Mouse (Mus musculus): ENCODE data around the gene Csf3. TPM values are rescaled to one million over a fixed set of nuclear protein-coding genes. Genes with fewer than 3 reads are reported as not detected.
"Not testable (repeated sequence)": the region's sequence is repeated elsewhere in the genome, so short reads cannot be mapped to it uniquely, and the experiment has no call there.

The Csf3 gene
- total RNA-seq (2022), result not detected

DNA sequence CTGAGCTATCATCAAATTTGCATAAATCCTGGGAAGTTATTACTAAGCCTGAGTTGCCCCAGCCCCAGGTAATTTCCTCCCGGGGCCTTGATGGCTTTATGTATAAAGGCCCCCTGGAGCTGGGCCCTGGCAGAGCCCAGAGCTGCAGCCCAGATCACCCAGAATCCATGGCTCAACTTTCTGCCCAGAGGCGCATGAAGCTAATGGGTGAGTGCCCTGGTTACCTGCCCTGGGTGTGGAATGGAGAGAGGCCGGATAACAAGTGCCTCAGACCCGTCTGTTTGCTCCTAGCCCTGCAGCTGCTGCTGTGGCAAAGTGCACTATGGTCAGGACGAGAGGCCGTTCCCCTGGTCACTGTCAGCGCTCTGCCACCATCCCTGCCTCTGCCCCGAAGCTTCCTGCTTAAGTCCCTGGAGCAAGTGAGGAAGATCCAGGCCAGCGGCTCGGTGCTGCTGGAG, at the start of gene Csf3:
Gene Csf3, plus strand, starts transcription at position 51 of the 458 bp plus-strand sequence.
- no peak for DNase-seq (ENCODE audit: low spot score in 2 of 2)

DNA sequence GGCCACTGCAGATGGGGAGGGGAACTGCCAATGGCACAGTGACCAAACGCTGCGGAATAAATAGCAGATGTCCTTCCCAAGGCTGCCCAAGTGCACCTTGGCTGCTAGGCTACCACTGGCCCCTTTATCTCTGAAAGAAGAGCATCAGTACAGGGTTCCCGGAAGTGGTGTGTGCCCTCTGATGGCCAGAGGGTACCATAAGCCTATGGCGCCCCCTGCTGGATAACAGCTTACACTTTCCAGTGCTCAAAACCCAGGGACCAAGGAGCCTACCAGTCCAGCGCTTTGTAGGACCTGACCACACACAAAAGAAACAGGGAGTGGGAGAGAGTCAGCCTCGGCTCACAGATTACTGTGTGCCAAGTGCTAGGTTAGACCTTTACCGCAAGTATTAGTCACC, 46.0 kb upstream of the Csf3 start:
- peak in 1 of 2 experiments; percentile 16 for DNase-seq (ENCODE audit: low spot score in 2 of 2)

DNA sequence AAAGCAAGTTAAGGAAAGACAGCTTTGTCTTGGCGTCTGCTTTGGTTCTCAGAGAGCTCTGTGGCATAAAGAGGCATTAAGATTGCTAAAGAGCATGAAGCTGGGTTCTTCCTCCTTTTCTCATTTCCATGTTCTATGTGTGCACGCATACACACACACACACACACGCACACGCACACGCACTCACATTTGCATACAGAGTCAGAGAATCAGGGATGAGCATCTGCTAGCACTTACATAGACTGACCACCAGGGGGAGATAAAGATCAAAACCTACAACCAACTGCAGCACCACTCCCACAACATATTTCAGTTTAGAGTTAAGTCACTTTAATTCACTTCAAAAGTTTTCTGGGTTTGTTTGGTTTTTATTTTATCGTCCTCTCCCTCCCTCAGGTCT, 40.5 kb upstream of the Csf3 start:
- DNase-seq (ENCODE audit: low spot score in 2 of 2), result peak in 1 of 2 experiments; percentile 38

DNA sequence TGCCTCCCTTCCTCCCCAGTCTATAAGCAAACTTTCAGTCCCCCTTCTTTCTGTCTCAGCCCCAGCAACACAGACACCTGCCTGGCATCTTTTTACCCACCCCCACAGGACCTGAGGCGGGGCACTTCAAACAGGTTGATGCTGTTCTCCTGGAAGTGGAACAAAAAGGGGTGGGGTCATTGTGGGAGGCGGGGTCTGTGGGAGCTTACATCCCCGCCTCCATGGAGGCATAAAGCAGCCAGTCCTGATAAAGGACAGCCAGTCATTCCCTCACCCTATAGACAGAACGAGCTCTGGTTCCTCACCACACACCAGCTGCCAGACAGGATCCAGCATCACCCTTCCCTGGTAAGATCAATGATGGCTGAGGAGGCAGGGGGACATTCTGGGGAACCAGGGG, 37.0 kb upstream of the Csf3 start, which contains the start of gene Gsdma:
Gene Gsdma, plus strand, starts transcription at position 261 of the 400 bp plus-strand sequence.
- DNase-seq (ENCODE audit: low spot score in 2 of 2), result no peak

DNA sequence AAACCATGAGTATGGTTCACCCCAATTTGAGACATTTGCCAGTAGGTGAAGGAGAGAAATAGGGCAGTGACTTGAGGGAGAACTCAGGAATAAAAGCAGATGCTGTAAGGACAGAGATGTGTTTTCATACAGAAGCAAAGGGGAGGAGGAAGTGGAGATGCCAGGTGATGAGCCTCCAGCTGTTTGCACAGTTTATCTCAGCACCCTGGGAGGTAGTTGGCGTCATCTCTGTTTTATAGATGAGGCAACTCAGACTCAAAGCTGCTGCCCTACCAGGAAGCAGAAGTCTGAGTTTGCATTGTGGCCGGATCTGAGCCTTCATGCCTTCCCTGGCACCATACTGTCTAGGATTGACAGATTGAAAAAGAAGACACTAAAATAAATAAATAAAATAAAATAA, 32.1 kb upstream of the Csf3 start:
- no peak for DNase-seq (ENCODE audit: low spot score in 2 of 2)

DNA sequence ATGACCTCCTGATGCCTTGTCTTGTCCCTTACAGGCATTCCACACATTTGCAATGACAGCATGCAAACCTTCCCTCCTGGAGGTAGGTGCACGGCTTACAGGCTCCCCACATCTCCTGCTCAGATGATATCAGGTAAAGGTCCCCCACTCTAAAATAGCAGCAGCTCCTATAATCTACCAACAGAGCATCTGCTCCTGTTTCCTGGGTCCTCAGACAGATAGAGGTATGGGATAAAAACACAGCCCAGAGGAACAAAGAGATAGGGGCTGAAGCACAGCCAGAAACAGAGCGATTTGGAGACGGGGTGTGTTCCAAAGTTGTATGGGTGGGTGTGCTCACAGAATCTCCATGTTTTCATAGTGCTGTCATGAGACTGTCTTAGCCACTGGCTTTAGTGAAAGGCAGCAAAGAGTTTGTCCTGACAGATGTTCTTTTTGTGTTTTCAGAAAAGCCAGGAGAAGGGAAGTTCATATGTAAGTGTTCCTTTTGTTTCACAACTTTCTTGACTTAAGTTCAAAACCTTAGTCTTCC, 29.7 kb upstream of the Csf3 start:
- no peak for DNase-seq (ENCODE audit: low spot score in 2 of 2)

DNA sequence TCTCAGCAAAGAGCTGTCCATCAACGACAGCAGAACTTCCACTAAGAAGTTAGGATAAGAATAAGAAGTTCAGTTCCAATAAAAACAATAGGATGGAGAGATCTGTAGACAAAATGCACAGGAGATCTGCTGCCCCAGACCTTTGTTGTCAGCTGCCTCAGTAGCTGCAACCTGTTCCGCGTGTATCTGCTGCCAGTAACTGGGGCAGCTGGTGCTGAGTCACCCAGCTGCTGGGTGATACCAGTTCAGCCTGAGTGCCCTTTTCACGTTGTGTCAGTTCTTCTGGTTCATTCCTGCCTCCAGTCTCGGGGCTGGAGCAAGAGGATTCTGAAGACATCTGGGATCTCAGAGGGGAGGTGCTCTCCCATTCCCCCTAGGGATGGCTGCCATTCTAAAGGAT, 29.2 kb upstream of the Csf3 start:
- DNase-seq (ENCODE audit: low spot score in 2 of 2), result no peak

DNA sequence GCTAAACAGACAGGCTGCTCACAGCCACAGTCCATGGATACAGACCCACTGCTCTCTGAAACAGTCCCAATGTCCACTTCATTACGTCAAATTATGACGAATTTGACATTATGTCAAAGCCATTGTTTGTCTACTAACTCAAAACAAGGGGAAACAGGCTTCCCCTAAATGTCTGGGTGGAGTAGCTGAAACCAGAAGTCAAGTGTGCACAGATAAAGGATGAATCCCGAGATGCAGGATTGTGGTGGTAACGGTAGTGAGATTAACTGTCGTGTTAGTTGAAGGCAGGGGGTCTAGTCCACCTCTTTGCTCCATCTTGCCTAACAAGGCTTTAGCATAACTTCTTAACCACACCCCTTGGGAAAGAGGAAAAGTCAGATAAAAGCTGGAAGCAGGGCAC, 28.6 kb upstream of the Csf3 start:
- DNase-seq (ENCODE audit: low spot score in 2 of 2), result no peak

DNA sequence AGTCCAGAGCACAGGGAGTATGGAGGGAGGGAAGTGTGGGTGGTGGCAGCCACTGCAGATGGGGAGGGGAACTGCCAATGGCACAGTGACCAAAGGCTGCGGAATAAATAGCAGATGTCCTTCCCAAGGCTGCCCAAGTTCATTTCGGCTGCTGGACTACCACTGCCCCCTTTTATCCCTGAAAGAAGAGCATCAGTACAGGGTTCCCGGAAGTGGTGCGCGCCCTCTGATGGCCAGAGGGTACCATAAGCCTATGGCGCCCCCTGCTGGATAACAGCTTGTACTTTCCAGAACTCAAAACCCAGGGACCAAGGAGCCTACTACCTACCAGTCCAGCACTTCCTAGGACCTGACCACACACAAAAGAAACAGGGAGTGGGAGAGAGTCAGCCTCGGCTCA, 27.9 kb upstream of the Csf3 start:
- peak in 1 of 2 experiments; percentile 46 for DNase-seq (ENCODE audit: low spot score in 2 of 2)

DNA sequence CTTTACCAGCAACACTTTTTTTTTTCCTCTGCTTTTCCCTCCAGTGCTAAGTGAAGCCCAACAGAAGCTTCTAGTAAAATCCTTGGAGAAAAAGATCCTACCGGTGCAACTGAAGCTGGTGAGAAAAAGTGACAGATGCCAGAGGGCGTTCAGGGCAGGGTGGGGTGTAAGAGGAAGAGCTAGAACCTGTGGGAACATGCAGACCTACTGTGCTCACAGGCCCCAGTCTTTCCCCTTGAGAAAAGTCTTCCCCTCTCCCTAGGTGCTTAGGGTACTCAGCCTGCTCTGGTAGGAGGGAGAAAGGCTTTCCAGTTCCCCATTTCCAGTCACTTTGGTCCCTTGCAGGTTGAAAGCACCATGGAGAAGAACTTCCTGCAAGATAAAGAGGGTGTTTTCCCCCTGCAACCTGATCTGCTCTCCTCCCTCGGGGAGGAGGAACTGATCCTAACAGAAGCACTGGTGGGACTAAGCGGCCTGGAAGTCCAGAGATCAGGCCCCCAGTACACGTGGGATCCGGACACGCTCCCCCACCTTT, 25.2 kb upstream of the Csf3 start:
- no peak for DNase-seq (ENCODE audit: low spot score in 2 of 2)

DNA sequence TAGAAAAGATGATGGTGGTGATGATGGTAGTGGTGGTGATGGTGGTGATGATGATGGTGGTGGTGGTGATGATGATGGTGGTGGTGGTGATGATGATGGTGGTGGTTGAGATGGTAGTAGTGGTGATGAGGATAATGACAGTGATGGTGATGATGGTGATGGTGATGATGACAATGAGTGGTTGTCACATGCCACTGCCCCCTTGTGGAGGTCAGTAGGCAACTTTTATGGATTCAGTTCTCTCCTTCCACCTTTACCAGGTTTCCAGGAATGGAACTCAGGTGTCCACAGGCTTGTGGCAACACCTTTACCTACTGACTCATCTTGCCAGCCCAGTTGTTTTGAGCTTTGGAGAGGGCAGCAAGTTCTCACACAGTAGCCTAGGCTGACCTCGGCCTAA, 21.0 kb upstream of the Csf3 start:
- DNase-seq (ENCODE audit: low spot score in 2 of 2), result no peak

DNA sequence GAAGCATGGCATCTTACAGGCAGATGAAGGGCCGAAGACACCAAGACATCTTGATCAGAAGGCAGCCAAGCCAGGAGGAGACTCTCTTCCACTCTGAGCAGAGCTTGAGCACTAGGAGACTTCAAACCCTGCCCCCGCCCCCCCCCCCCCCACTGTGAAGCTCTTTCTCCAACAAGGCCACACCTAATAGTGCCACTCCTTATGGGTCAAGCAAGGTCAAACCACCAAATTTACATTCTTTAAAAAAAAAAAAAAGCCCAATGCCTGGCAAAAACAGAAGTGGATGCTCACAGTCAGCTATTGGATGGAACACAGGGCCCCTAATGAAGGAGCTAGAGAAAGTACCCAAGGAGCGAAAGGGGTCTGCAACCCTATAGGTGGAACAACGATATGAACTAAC, 20.5 kb upstream of the Csf3 start:
- not testable (repeated sequence) for DNase-seq (ENCODE audit: low spot score in 2 of 2)

DNA sequence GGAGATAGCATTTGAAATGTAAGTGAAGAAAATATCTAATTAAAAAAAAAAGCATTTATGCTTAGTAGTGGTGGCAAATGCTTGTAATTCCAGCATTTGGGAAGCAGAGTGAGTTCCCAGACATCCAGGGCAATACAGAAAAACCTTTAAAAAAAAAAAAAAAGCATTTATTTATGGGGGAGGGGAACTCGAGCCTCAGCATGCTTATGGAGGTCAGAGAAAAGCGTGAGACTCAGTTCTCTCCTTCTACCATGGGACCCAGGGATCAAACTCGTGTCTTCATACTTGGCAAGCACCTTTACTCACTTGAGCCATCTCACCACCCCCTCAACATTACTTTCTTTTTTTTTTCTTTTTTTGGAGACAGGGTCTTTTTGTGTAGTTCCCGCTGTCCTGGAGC, 19.9 kb upstream of the Csf3 start:
- no peak for DNase-seq (ENCODE audit: low spot score in 2 of 2)

DNA sequence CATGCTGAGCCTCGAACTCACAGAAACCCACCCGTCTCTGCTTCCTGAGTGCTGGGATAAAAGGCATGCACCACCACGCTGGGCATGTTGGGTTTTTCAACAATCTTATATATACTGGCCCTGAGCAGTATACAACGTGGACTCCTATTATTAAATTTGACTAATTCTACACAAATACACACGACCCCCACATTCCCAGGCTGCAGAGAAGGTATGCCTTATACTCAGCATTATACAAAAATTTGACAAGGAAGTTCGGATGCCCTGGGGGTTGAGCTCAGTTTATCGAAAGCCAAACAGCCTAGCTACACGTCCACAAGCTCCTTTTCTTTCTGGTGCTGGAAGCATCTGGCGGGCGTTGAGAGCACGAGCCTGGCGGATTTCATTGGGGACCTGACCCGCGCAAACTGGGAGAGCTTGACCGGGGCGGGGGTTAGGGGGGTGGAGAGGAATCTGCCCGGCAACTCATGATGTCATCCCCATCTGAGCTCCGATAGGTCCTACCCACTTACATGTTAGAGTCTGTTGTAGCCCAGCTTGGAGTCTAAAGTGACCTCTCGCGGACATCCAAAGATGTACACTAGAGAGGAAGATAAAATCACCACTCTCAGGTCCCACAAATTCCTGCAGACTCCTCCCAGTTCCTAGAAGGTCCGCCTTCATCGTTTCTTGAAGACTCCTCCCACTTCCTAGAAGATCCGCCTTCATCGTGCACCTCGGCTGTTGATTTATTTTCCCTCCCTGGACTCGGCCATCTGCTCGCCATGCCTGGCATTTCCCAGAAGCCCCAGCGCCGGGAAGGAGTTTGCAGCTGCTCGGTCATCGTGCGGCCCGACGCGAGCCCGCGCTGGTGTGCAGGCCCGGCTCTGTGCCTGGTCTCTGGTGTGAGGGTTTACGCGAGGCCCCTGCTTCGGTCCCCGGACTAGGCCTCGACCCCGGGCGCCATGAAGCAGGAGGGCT, 19.0 kb upstream of the Csf3 start, which contains the start of gene Psmd3:
Gene Psmd3, plus strand, starts transcription at position 769 of the 960 bp plus-strand sequence.
- peak; percentile 96 to 97 for DNase-seq (ENCODE audit: low spot score in 2 of 2)

DNA sequence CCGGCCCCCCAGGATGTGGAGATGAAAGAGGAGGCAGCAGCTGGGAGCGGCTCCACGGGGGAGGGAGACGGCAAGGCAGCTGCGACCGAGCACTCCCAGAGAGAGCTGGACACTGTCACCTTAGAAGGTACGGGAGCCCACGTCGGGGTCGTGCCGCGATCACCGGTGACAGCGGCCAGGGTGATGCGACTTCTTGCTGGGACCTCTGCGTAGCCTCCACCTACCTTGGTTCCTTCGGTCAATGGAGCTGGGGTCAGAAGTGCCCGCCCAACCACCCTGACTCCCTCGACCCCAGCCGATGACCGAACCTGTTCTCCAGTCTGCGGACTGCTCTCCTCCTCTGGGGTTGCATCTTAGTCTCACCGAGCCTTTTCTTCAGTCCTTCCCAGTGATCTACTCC, 18.3 kb upstream of the Csf3 start:
- no peak for DNase-seq (ENCODE audit: low spot score in 2 of 2)

DNA sequence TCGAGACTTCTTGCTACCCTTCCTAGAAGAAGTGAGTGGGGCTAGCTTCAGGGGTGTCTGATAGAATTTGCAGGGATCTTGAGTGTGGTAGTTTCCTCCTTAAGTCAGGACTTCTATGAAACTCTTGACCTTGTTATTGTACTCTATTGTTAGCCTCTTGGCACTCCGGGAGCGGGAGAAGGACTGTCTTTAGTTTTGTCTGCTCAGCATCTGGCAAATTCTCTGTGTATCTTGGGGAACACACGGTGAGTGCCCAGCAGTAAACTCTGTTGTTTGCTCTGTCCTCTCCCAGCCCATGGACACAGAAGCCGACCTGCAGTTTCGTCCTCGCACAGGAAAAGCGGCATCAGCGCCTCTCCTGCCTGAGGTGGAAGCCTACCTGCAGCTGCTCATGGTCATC, 15.4 kb upstream of the Csf3 start:
- no peak for DNase-seq (ENCODE audit: low spot score in 2 of 2)

DNA sequence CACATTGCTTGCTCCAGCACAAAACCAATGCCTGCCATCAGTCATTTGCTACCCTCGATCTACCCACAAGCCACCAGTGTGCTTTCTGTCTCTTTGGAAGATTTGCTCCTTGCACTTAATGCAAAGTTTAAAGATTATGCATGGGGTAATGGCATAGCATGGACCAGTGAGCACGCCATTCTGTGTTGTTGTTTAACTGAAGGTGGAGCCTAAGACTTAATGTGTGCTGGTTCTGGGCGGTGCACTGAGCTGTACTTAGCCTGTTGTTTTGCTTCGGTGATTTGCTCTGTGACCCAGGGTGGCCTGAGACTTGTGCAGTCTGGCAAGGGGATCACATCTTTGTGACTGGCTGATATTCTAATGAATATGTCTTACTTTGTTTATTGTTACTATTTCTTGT, 14.1 kb upstream of the Csf3 start:
- DNase-seq (ENCODE audit: low spot score in 2 of 2), result no peak

DNA sequence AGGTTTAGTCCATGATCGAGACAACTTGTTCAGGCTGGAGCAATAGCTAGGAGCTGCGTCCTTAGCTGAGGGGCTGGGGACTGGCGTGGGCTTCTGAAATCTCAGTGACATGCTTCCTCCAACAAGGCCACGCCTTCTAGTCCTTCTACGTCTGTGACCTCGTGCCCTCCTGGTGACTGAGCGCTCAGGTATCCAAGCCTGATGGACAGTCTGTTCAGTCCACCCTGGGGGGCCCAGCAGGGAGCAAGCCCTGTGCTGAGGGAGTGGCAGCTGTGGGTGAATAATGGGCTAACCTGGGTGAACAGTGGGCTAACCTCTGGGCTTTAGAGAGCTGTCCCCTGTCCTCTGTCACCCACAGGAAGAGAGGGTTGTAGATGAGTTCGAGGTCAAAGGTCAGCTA, 13.1 kb upstream of the Csf3 start:
- no peak for DNase-seq (ENCODE audit: low spot score in 2 of 2)

DNA sequence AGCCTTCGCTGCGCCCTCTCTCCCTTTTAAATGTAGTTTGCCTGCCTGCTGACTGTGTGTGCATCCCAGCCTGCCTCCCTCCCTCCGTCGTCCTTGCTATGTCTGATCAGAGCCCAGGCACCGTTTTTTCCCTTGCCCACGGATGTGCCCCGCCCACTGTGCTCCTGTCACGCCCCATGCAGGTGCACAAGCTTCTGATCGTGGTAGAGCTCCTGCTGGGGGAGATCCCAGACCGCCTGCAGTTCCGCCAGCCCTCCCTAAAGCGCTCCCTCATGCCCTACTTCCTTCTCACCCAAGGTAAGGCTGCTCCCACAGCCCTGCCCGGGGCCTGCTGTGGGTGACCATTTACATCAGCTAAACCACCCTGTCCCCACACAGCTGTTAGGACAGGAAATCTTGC, 7.9 kb upstream of the Csf3 start:
- DNase-seq (ENCODE audit: low spot score in 2 of 2), result no peak

DNA sequence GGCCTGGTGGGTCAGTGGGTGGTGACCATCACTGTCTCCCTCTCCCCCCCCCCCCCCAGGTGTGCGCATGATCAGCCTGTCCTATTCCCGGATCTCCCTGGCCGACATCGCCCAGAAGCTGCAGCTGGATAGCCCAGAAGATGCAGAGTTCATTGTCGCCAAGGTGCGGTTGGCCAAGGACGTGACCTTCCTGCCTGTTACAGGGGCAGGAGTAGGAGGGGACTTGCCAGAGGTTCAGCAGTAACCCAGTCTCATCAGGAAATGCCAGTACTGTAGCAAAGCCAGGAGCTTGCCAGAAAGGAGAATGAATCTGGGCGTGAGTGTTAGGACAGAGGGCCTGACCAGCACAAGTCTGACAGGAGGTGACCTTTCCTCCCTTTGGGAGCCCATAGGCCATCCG, 7.3 kb upstream of the Csf3 start:
- no peak for DNase-seq (ENCODE audit: low spot score in 2 of 2)

DNA sequence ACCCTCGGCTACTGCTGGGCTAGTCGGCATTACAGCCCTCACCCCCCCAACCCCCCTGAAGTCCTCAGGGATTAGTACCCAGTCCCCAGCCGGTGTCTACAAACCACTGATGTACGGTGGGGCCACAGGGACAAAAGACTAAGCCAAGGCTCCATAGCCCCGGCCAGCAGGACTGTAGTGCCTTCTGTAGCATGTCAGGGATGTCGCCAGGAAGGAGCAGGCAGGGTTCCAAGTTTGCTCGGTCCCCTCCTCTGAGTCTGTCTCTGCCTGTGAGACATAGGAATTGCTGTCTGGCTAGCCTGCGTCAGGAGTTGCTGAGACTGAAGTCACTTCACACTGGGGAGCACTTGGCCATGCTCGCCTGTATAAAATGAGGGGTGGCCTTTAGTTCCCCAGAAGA, 6.8 kb upstream of the Csf3 start:
- DNase-seq (ENCODE audit: low spot score in 2 of 2), result no peak

DNA sequence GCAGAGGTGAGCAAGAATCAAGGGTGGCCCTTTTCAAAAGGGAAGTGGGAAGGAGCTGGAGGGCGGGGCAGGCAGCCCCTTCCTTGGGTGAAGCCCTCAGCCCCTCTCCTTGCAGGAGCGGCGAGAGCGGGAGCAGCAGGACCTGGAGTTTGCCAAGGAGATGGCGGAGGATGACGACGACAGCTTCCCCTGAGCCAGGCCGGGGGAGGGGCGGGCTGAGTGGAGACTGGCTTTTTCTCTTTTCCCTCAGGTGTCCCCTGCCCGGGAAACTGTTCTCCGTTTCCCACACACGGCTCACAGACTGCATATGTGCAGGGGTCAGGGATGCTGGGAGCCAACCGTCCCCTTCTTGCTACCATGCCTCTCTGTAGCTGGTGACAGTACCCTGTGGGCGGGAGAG, 5.7 kb upstream of the Csf3 start:
- no peak for DNase-seq (ENCODE audit: low spot score in 2 of 2)
